Comparison of ENCODE assay signal across 31 mouse cellular contexts in genomic region chr11:99129287-99129686, GRCm38 (mm10). TPM values are rescaled to one million over a fixed set of nuclear protein-coding genes. Genes with fewer than 3 reads are reported as not detected.
DNase-seq lines count a peak whose midpoint lies in the region; ATAC-seq lines count a peak whose summit lies in the region.
"Had no signal": no experiment of that assay in that cellular context is flagged by ENCODE, and none has a peak within 500 bp of the region (broad histone marks: within the 10 kb centered on the region; RNA-seq: fewer than 3 reads in every experiment).

No protein-coding gene starts in this region.

- no peak for ATAC-seq in hindbrain, embryonic 13.5 days (ENCODE audit: low FRiP score)
- no peak for ATAC-seq in hindbrain, embryonic 12.5 days (ENCODE audit: low FRiP score)
- ATAC-seq in neural tube, embryonic 14.5 days (ENCODE audit: low read depth) = peak; percentile 57; the same call in 1 of the 2 replicates
- ATAC-seq in neural tube, embryonic 15.5 days (ENCODE audit: low FRiP score) = no peak
- ATAC-seq: activated CD4-positive, CD25-positive, alpha-beta regulatory T cell, adult 4 months; CD4-positive, CD25-positive, alpha-beta regulatory T cell, adult 4 months; forebrain, embryonic 14.5 days; midbrain, embryonic 15.5 days had no signal

- H3K9ac ChIP-seq in hindbrain, embryonic 13.5 days = no peak overlapping the region
- no peak overlapping the region for H3K9ac ChIP-seq in hindbrain, embryonic 12.5 days
- H3K9ac ChIP-seq in neural tube, embryonic 14.5 days (replicated peaks; ENCODE audit: low read depth, low read length) = no peak overlapping the region
- no peak overlapping the region for H3K9ac ChIP-seq in neural tube, embryonic 15.5 days (replicated peaks)
- H3K9ac ChIP-seq: heart, embryonic 12.5 days; limb, embryonic 15.5 days; liver, embryonic 13.5 days; midbrain, embryonic 15.5 days; neural tube, embryonic 12.5 days had no signal

- DNase-seq in embryonic facial prominence, embryonic 10.5 days (ENCODE audit: low spot score) = no peak
- no peak for DNase-seq in spleen, postnatal 10 days (ENCODE audit: low spot score in 2 of 2)
- DNase-seq in layer of hippocampus, adult 8-10 months (ENCODE audit: low spot score in 2 of 2) = no peak
- DNase-seq: adrenal gland, adult 2 months; adrenal gland, postnatal 36 days; cerebellum, adult 2 months; cerebellum, postnatal 14 days; gastrocnemius, postnatal 25 days; heart, adult 18-20 months; kidney, adult 18-20 months; kidney, postnatal 4 days; layer of hippocampus, postnatal 36 days; left cerebral cortex, postnatal 4 days; liver, embryonic 13.5 days; lung, adult 18-20 months; lung, postnatal 14 days; retina, postnatal 1 day; right cerebral cortex, postnatal 14 days; thymus, postnatal 25 days had no signal

- no peaks in the 10 kb centered on the region for H3K9me3 ChIP-seq in hindbrain, embryonic 13.5 days
- no peaks in the 10 kb centered on the region; the same call in 1 of the 2 replicates for H3K9me3 ChIP-seq in hindbrain, embryonic 12.5 days (replicated peaks)
- H3K9me3 ChIP-seq in neural tube, embryonic 14.5 days (ENCODE audit: control insufficient read depth, low read length) = no peaks in the 10 kb centered on the region
- no peaks in the 10 kb centered on the region for H3K9me3 ChIP-seq in neural tube, embryonic 15.5 days (replicated peaks)
- no peaks in the 10 kb centered on the region for H3K9me3 ChIP-seq in embryonic facial prominence, embryonic 10.5 days
- H3K9me3 ChIP-seq: heart, embryonic 12.5 days; limb, embryonic 15.5 days; liver, embryonic 13.5 days; midbrain, embryonic 15.5 days; neural tube, embryonic 12.5 days had no signal

- WGBS in hindbrain, embryonic 13.5 days = 59% methylated on average over 2 of the region's 2 CpGs
- 55% methylated on average over 2 of the region's 2 CpGs for WGBS in hindbrain, embryonic 12.5 days
- 2% methylated on average over 2 of the region's 2 CpGs for WGBS in neural tube, embryonic 14.5 days
- 11% methylated on average over 2 of the region's 2 CpGs for WGBS in neural tube, embryonic 15.5 days
- WGBS in embryonic facial prominence, embryonic 10.5 days = 62% methylated on average over 2 of the region's 2 CpGs

- H3K4me1 ChIP-seq in hindbrain, embryonic 13.5 days (replicated peaks) = peaks cover 45% of the 10 kb centered on the region
- H3K4me1 ChIP-seq in hindbrain, embryonic 12.5 days = peaks cover 52% of the 10 kb centered on the region
- H3K4me1 ChIP-seq in neural tube, embryonic 14.5 days (ENCODE audit: control insufficient read depth, insufficient read depth, low read length) = peaks cover 12% of the 10 kb centered on the region
- peaks cover 31% of the 10 kb centered on the region for H3K4me1 ChIP-seq in neural tube, embryonic 15.5 days
- H3K4me1 ChIP-seq in embryonic facial prominence, embryonic 10.5 days = peaks cover 92% of the 10 kb centered on the region

- H3K27me3 ChIP-seq in hindbrain, embryonic 13.5 days = no peaks in the 10 kb centered on the region
- H3K27me3 ChIP-seq in hindbrain, embryonic 12.5 days = no peaks in the 10 kb centered on the region
- no peaks in the 10 kb centered on the region for H3K27me3 ChIP-seq in neural tube, embryonic 14.5 days (ENCODE audit: control insufficient read depth, insufficient read depth, low read length)
- H3K27me3 ChIP-seq in neural tube, embryonic 15.5 days (replicated peaks) = no peaks in the 10 kb centered on the region
- H3K27me3 ChIP-seq in embryonic facial prominence, embryonic 10.5 days (replicated peaks; ENCODE audit: low read depth, poor library complexity, severe bottlenecking) = 0 out of 2 replicates have a peak, but pooled peaks cover 5% of the 10 kb centered on the region
- H3K27me3 ChIP-seq: heart, embryonic 12.5 days; limb, embryonic 15.5 days; midbrain, embryonic 15.5 days had no signal

- H3K4me2 ChIP-seq in hindbrain, embryonic 13.5 days = no peak overlapping the region
- no peak overlapping the region for H3K4me2 ChIP-seq in hindbrain, embryonic 12.5 days (replicated peaks)
- no peak overlapping the region for H3K4me2 ChIP-seq in neural tube, embryonic 14.5 days (ENCODE audit: low read depth, low read length)
- no peak overlapping the region for H3K4me2 ChIP-seq in neural tube, embryonic 15.5 days
- H3K4me2 ChIP-seq: heart, embryonic 12.5 days; limb, embryonic 15.5 days; liver, embryonic 13.5 days; midbrain, embryonic 15.5 days; neural tube, embryonic 12.5 days had no signal

- H3K27ac ChIP-seq in hindbrain, embryonic 13.5 days = 0 out of 2 replicates have a peak overlapping the region, but pooled peaks have one; percentile 24
- H3K27ac ChIP-seq in hindbrain, embryonic 12.5 days = no peak overlapping the region
- H3K27ac ChIP-seq in neural tube, embryonic 14.5 days (ENCODE audit: low read depth, low read length) = no peak overlapping the region
- H3K27ac ChIP-seq in neural tube, embryonic 15.5 days (replicated peaks) = no peak overlapping the region
- H3K27ac ChIP-seq in embryonic facial prominence, embryonic 10.5 days (replicated peaks) = peak overlapping the region; percentile 37
- H3K27ac ChIP-seq: limb, embryonic 15.5 days; liver, embryonic 13.5 days; midbrain, embryonic 15.5 days; neural tube, embryonic 12.5 days had no signal

- no peaks in the 10 kb centered on the region for H3K36me3 ChIP-seq in hindbrain, embryonic 13.5 days
- H3K36me3 ChIP-seq in hindbrain, embryonic 12.5 days = no peaks in the 10 kb centered on the region
- H3K36me3 ChIP-seq in neural tube, embryonic 14.5 days (ENCODE audit: control insufficient read depth, insufficient read depth, low read length) = no peaks in the 10 kb centered on the region
- H3K36me3 ChIP-seq in neural tube, embryonic 15.5 days = no peaks in the 10 kb centered on the region
- H3K36me3 ChIP-seq in embryonic facial prominence, embryonic 10.5 days (replicated peaks) = no peaks in the 10 kb centered on the region
- H3K36me3 ChIP-seq: heart, embryonic 12.5 days; limb, embryonic 15.5 days; liver, embryonic 13.5 days; midbrain, embryonic 15.5 days; neural tube, embryonic 12.5 days had no signal

- H3K4me3 ChIP-seq in hindbrain, embryonic 13.5 days = no peak overlapping the region
- H3K4me3 ChIP-seq in hindbrain, embryonic 12.5 days = no peak overlapping the region
- no peak overlapping the region for H3K4me3 ChIP-seq in neural tube, embryonic 14.5 days (ENCODE audit: low read depth, low read length)
- H3K4me3 ChIP-seq in neural tube, embryonic 15.5 days (replicated peaks) = no peak overlapping the region
- H3K4me3 ChIP-seq in embryonic facial prominence, embryonic 10.5 days = no peak overlapping the region
- H3K4me3 ChIP-seq: heart, embryonic 12.5 days; limb, embryonic 15.5 days; liver, embryonic 13.5 days; midbrain, embryonic 15.5 days; neural tube, embryonic 12.5 days had no signal

RNA-seq across cellular contexts. Expression of gene Ccr7, which starts 25.6 kb away (rescaled TPM):
- not detected in 2 replicates for polyA plus RNA-seq in hindbrain, embryonic 13.5 days (2015; fragmentation: Nextera tagmentation; extraction: Ambion mirVana)
- polyA plus RNA-seq in hindbrain, embryonic 12.5 days (2016; fragmentation: Nextera tagmentation; extraction: Ambion mirVana) = 0.25 and 0.42 TPM in 2 replicates
- polyA plus RNA-seq in neural tube, embryonic 14.5 days (2014; fragmentation: Nextera tagmentation; extraction: Ambion mirVana) = not detected in 2 replicates
- polyA plus RNA-seq in neural tube, embryonic 15.5 days (2015; fragmentation: Nextera tagmentation; extraction: Ambion mirVana) = 0.52 TPM in 1 of 2 replicates, not detected in the other
- 0.50 and 0.78 TPM in 2 replicates for polyA plus RNA-seq in embryonic facial prominence, embryonic 10.5 days (2016; fragmentation: Nextera tagmentation; extraction: Ambion mirVana)
- not detected for total RNA-seq in layer of hippocampus, adult 8-10 months (2022)
- total RNA-seq: gastrocnemius, postnatal 25 days; layer of hippocampus, postnatal 36 days; left cerebral cortex, postnatal 4 days had no signal
- polyA plus RNA-seq: forebrain, embryonic 14.5 days; midbrain, embryonic 15.5 days had no signal

RNA-seq across cellular contexts. Expression of gene Tns4, which starts 40.2 kb away (rescaled TPM):
- polyA plus RNA-seq in hindbrain, embryonic 13.5 days (2015; fragmentation: Nextera tagmentation; extraction: Ambion mirVana) = 0.17 and 0.19 TPM in 2 replicates
- 0.32 and 0.36 TPM in 2 replicates for polyA plus RNA-seq in hindbrain, embryonic 12.5 days (2016; fragmentation: Nextera tagmentation; extraction: Ambion mirVana)
- polyA plus RNA-seq in neural tube, embryonic 14.5 days (2014; fragmentation: Nextera tagmentation; extraction: Ambion mirVana) = 0.28 TPM in 1 of 2 replicates, not detected in the other
- polyA plus RNA-seq in neural tube, embryonic 15.5 days (2015; fragmentation: Nextera tagmentation; extraction: Ambion mirVana) = 0.09 and 0.22 TPM in 2 replicates
- polyA plus RNA-seq in embryonic facial prominence, embryonic 10.5 days (2016; fragmentation: Nextera tagmentation; extraction: Ambion mirVana) = 0.96 and 1.0 TPM in 2 replicates
- total RNA-seq in layer of hippocampus, adult 8-10 months (2022) = under 1 TPM in 2 of 4 experiments, not detected in 2; 0.27 TPM
- total RNA-seq: hematopoietic stem cell, adult 5-6 weeks; layer of hippocampus, postnatal 36 days; left cerebral cortex, postnatal 4 days had no signal
- polyA plus RNA-seq: activated CD4-positive, CD25-positive, alpha-beta regulatory T cell, adult 4 months had no signal

Comparison
In these comparisons a context has a peak if more than half of its experiments do, and no peak if none do; other contexts are left out.
1. H3K27ac ChIP-seq: peak in hindbrain, embryonic 13.5 days (single experiment) and embryonic facial prominence, embryonic 10.5 days (single experiment); none in hindbrain, embryonic 12.5 days (single experiment), neural tube, embryonic 14.5 days (single experiment) and neural tube, embryonic 15.5 days (single experiment).